Mouse (Mus musculus) megakaryocyte, embryonic 14.5 days (primary cell): Measurements from ENCODE around the gene Prdm11.

ENCODE experiments used
- FLI1 ChIP-seq: IDR thresholded peaks from 2 replicates; pipeline ENCODE4 v1.6.1; 2012; ENCODE audit warnings: low read length, inconsistent platforms, mixed read lengths
- GATA1 ChIP-seq: IDR thresholded peaks from 3 replicates; pipeline ENCODE4 v1.6.1; 2012; ENCODE audit warnings: mixed read lengths, low read length, inconsistent platforms, borderline replicate concordance

DNA sequence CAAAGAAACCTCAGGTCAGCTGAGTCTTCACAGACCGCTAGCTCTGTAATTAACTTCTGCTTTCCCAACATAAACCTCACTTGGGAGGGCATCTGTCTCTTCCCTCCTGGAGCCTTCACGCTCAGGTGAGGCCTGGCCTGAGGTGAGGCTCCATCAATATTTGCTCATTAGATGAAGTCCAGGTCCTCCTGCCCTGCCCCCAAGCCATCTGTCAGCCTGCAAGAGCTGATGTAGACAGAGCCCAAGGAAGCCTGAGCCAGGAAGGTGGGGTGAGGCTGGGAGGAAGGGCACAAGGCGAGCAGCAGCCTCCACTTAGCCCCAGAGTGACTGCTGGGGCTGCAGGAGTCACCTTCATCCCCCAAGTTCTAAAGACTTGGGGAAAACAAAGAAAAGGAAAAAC, 110.5 kb downstream of the Prdm11 start:
- TF ChIP-seq GATA1 (no peak), FLI1 (no peak)
